Mouse (Mus musculus) stomach, embryonic 15.5 days (tissue): Measurements from ENCODE around the gene Runx3. TPM values are rescaled to one million over a fixed set of nuclear protein-coding genes. Genes with fewer than 3 reads are reported as not detected.

Experiments
- ATAC-seq: fragments of 200-750 bp; cut with Nextera tagmentation; 2 replicates; pipeline ENCODE4 v1.8.0; 2017; ENCODE audit warnings: low read depth, moderate number of reproducible peaks, moderate TSS enrichment; ENCODE audit not compliant: insufficient read depth, low FRiP score
- H3K27ac ChIP-seq: fragments of 300-500 bp; sonication (generic); 2 replicates; pipeline ENCODE4 v1.5.1; 2015; ENCODE audit warnings: mild to moderate bottlenecking, inconsistent platforms
- H3K27me3 ChIP-seq: fragments of 300-500 bp; sonication (generic); replicated peaks from 2 replicates; pipeline ENCODE4 v1.6.1; 2015; ENCODE audit warnings: inconsistent platforms
- H3K36me3 ChIP-seq: fragments of 300-500 bp; sonication (generic); 2 replicates; pipeline ENCODE4 v1.6.1; 2015; ENCODE audit warnings: inconsistent platforms
- H3K4me1 ChIP-seq: fragments of 300-500 bp; sonication (generic); 2 replicates; pipeline ENCODE4 v1.6.1; 2015; ENCODE audit warnings: inconsistent platforms
- H3K4me2 ChIP-seq: fragments of 300-500 bp; sonication (generic); 2 replicates; pipeline ENCODE4 v1.6.1; 2015; ENCODE audit warnings: mild to moderate bottlenecking, inconsistent platforms
- H3K4me3 ChIP-seq: fragments of 300-500 bp; sonication (generic); replicated peaks from 2 replicates; pipeline ENCODE4 v1.5.1; 2015; ENCODE audit warnings: inconsistent platforms
- H3K9ac ChIP-seq: fragments of 300-500 bp; sonication (generic); 2 replicates; pipeline ENCODE4 v1.6.1; 2015; ENCODE audit warnings: inconsistent platforms
- H3K9me3 ChIP-seq: fragments of 300-500 bp; sonication (generic); 2 replicates; pipeline ENCODE4 v1.6.1; 2016; ENCODE audit warnings: inconsistent platforms
- WGBS: fragments of 180-500 bp; shearing (Covaris S2); methylation state at CpG from one replicate; pipeline ENCODE4 v1.1.7; 2015; 5-methylcytosine and 5-hydroxymethylcytosine counted together
- polyA plus RNA-seq: library from polyadenylated mRNA; unstranded; fragments of >200 nt; fragmentation: Nextera tagmentation; extraction: Ambion mirVana; gene quantifications from 2 replicates; pipeline ENCODE4 v1.2.1, GENCODE M21; 2015

Gene Runx3
- polyA plus RNA-seq, 1 experiment from 2014 or later: 0.26 TPM

DNA sequence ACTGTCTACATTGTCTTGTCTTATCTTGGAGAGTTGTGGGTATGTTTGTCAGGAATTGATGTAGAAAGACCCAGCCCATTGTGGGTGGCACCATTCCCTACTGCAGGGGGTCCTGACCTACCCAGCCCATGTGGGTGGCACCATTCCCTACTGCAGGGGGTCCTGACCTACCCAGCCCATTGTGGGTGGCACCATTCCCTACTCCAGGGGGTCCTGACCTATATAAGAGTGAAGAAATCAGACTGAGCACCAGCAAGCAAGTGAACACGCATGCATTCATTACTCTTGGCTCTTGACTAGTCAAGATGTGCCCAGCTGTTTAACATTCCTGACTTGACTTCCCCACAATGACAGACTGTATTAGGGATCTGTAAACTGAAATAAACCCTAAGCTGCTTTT is 69.9 kb downstream of the Runx3 start:
- H3K4me3 ChIP-seq: no peak overlapping the region
- H3K4me1 ChIP-seq: no peaks in the 10 kb centered on the region
- no peak overlapping the region for H3K27ac ChIP-seq
- H3K27me3 ChIP-seq: no peaks in the 10 kb centered on the region
- no peaks in the 10 kb centered on the region; the same call in 1 of the 2 replicates for H3K9me3 ChIP-seq
- 84% methylated on average over 1 of the region's 1 CpGs for WGBS
- H3K9ac ChIP-seq: no peak overlapping the region
- no peak overlapping the region for H3K4me2 ChIP-seq
- no peak for ATAC-seq
- H3K36me3 ChIP-seq: no peaks in the 10 kb centered on the region

DNA sequence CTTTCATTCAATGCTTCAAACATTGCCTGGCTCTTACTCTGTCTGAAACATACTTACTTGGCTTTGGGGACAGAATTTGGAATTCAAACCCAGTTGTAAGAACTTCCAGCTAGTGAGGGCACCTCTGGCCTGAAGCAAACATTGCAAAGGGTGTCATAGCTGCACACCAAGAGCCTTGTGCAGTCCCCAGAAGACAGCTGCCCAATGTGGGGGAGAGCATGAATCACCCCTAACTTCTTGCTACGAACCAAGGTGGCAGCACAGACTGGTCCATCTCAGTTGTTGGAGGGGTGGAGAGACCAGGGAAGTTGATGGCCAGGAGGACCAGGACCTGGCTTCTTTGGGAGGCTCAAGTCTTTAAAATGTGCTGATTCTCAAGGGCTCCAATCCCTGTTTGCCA is 70.7 kb downstream of the Runx3 start:
- Histone ChIP-seq H3K4me2 (no peak overlapping the region), H3K27ac (no peak overlapping the region), H3K36me3 (no peaks in the 10 kb centered on the region), H3K27me3 (no peaks in the 10 kb centered on the region), H3K4me3 (no peak overlapping the region), H3K4me1 (no peaks in the 10 kb centered on the region), H3K9me3 (no peaks in the 10 kb centered on the region; the same call in 1 of the 2 replicates), H3K9ac (no peak overlapping the region)
- 63% methylated on average over 1 of the region's 1 CpGs for WGBS
- ATAC-seq: no peak

- no peaks in the 10 kb centered on the region for H3K4me1 ChIP-seq
- no peaks in the 10 kb centered on the region for H3K27me3 ChIP-seq
- WGBS: 77% methylated on average over 11 of the region's 11 CpGs
- H3K9me3 ChIP-seq: no peaks in the 10 kb centered on the region; the same call in 1 of the 2 replicates
- H3K4me3 ChIP-seq: no peak overlapping the region
- ATAC-seq: no peak
- H3K27ac ChIP-seq: no peak overlapping the region
- H3K4me2 ChIP-seq: no peak overlapping the region
- H3K36me3 ChIP-seq: no peaks in the 10 kb centered on the region
- H3K9ac ChIP-seq: no peak overlapping the region
These were observed 71.2 kb downstream of the Runx3 start for GRCm38 (mm10) chr4:135191604-135192003.

DNA sequence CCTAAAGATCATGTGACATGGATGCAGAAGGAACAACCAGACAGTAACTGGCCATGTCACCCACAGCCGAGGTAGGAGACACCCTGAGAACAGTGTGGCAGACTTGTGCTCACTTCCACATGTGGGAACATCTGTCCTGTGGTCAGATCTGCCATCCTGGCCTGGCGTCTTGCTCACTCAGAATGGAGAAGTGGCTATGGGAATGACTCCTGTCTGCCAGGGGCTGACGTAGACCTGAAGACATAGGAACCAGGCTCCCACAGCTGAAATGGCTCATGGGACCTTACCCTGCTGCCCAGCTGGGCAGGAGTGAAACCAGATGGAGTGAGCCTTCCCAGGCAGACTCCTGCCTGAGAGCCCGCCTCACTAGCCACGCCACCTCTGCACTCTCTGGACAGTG is 72.4 kb downstream of the Runx3 start:
- Histone ChIP-seq H3K9me3 (no peaks in the 10 kb centered on the region; the same call in 1 of the 2 replicates), H3K9ac (no peak overlapping the region), H3K27ac (no peak overlapping the region), H3K27me3 (no peaks in the 10 kb centered on the region), H3K4me1 (no peaks in the 10 kb centered on the region), H3K4me2 (no peak overlapping the region), H3K36me3 (no peaks in the 10 kb centered on the region), H3K4me3 (no peak overlapping the region)
- no peak for ATAC-seq
- 66% methylated on average over 5 of the region's 5 CpGs for WGBS

DNA sequence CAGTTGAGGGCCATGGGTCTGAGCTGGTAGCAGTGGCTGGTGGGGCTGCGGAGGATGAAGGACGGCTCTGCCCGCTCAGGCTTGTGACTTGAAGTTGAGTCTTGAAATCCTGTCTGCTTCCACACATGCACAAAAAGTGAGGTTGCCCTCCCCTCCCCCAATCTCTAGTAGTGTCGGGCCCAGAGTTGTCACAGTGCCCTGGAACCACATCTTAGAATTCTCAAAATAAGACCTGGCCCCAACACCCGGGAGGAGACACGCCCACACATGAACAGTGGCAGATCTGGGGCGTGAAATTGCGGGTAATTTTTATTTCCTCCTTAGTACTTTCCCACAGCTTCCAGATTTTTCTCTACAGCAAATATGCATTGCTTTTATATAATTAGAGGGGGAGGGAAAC is 77.4 kb downstream of the Runx3 start:
- no peak for ATAC-seq
- Histone ChIP-seq H3K9ac (no peak overlapping the region), H3K27me3 (no peaks in the 10 kb centered on the region), H3K4me2 (no peak overlapping the region), H3K4me1 (no peaks in the 10 kb centered on the region), H3K4me3 (no peak overlapping the region), H3K27ac (no peak overlapping the region), H3K9me3 (no peaks in the 10 kb centered on the region; the same call in 1 of the 2 replicates), H3K36me3 (no peaks in the 10 kb centered on the region)
- WGBS: 71% methylated on average over 8 of the region's 8 CpGs

DNA sequence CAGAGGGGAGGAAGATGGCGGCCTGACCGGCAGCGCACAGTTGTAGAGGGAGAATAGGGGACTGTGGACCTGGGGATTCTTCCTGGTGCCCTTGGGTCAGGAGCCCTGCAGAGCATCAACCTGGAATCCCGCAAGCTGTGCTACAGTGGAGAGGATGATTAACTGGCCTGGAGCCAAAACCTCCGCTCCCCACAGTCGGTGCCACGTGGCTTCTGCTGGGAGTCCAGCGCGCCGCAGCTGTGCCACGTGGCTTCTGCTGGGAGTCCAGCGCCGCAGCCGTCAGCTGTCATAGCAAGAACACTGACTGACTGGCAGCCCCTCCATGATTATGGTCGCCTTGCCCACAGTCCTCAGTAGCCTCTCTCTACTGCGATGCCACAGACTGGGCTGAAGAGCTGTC is 81.3 kb downstream of the Runx3 start:
- Histone ChIP-seq H3K4me2 (no peak overlapping the region), H3K36me3 (no peaks in the 10 kb centered on the region), H3K27ac (no peak overlapping the region), H3K9me3 (no peaks in the 10 kb centered on the region), H3K27me3 (peaks cover 22% of the 10 kb centered on the region), H3K4me1 (peaks cover 12% of the 10 kb centered on the region), H3K4me3 (no peak overlapping the region), H3K9ac (no peak overlapping the region)
- WGBS: 64% methylated on average over 16 of the region's 16 CpGs
- ATAC-seq: no peak

- Histone ChIP-seq H3K27me3 (peaks cover 22% of the 10 kb centered on the region), H3K4me3 (peak overlapping the region; percentile 35), H3K4me1 (peaks cover 12% of the 10 kb centered on the region), H3K36me3 (no peaks in the 10 kb centered on the region), H3K4me2 (peak overlapping the region; percentile 62), H3K9me3 (no peaks in the 10 kb centered on the region), H3K27ac (no peak overlapping the region), H3K9ac (no peak overlapping the region)
- 2% methylated on average over 14 of the region's 14 CpGs for WGBS
- no peak for ATAC-seq
These were observed 82.8 kb downstream of the Runx3 start for GRCm38 (mm10) chr4:135203279-135203678.

- H3K27me3 ChIP-seq: peaks cover 22% of the 10 kb centered on the region
- WGBS: 13% methylated on average over 17 of the region's 17 CpGs
- peak overlapping the region; percentile 62 for H3K4me2 ChIP-seq
- no peak overlapping the region for H3K9ac ChIP-seq
- no peak overlapping the region for H3K27ac ChIP-seq
- ATAC-seq: no peak
- peaks cover 12% of the 10 kb centered on the region for H3K4me1 ChIP-seq
- H3K4me3 ChIP-seq: peak overlapping the region; percentile 35
- H3K9me3 ChIP-seq: no peaks in the 10 kb centered on the region
- no peaks in the 10 kb centered on the region for H3K36me3 ChIP-seq
These were observed 83.5 kb downstream of the Runx3 start for GRCm38 (mm10) chr4:135203806-135204560.

DNA sequence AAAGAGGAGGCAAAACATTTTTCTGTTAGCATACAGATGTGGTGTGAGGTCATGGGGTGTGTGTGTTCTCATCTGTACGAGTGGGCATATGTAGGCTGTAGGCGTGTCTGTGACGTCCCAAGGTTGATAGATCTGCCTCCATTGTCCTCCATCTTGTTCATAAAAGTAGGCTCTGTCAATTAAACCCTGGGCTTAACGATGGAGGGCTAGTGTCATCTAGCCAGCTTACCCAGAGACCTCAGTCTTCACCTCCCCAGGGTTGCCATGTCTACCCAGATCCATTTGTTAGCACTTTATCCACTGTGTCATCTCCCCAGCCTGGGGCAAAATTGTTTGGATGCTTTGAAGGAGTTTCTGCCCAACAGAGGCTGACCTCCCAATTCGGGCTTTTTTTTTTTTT is 84.2 kb downstream of the Runx3 start:
- WGBS: 51% methylated on average over 5 of the region's 5 CpGs
- Histone ChIP-seq H3K4me1 (peaks cover 12% of the 10 kb centered on the region), H3K36me3 (no peaks in the 10 kb centered on the region), H3K9ac (no peak overlapping the region), H3K4me2 (no peak overlapping the region), H3K27ac (no peak overlapping the region), H3K27me3 (peaks cover 22% of the 10 kb centered on the region), H3K9me3 (no peaks in the 10 kb centered on the region), H3K4me3 (no peak overlapping the region)
- ATAC-seq: no peak

DNA sequence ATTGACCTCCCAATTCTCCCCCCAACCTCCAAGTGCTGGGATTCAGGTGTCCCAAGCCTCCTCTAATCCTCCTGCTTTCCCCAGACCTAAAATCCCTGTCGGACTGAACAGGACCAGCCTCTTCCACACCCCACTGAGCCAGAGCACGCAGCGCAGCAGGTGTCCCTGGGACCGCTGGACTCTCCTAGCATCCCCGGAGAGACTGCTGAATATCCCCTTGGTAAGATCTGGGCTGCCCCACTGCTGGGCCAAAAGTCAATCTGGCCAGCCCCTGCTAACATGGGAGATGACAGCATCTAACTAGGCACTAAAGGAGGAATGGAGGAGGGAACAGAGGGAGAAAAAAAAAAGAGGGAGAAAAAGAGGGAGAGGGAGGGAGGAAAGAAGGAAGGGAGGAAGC is 84.8 kb downstream of the Runx3 start:
- no peak overlapping the region for H3K27ac ChIP-seq
- H3K9ac ChIP-seq: no peak overlapping the region
- H3K4me1 ChIP-seq: peaks cover 12% of the 10 kb centered on the region
- no peak for ATAC-seq
- 27% methylated on average over 5 of the region's 5 CpGs for WGBS
- no peaks in the 10 kb centered on the region for H3K9me3 ChIP-seq
- no peak overlapping the region for H3K4me3 ChIP-seq
- H3K4me2 ChIP-seq: no peak overlapping the region
- H3K36me3 ChIP-seq: no peaks in the 10 kb centered on the region
- H3K27me3 ChIP-seq: peaks cover 22% of the 10 kb centered on the region

DNA sequence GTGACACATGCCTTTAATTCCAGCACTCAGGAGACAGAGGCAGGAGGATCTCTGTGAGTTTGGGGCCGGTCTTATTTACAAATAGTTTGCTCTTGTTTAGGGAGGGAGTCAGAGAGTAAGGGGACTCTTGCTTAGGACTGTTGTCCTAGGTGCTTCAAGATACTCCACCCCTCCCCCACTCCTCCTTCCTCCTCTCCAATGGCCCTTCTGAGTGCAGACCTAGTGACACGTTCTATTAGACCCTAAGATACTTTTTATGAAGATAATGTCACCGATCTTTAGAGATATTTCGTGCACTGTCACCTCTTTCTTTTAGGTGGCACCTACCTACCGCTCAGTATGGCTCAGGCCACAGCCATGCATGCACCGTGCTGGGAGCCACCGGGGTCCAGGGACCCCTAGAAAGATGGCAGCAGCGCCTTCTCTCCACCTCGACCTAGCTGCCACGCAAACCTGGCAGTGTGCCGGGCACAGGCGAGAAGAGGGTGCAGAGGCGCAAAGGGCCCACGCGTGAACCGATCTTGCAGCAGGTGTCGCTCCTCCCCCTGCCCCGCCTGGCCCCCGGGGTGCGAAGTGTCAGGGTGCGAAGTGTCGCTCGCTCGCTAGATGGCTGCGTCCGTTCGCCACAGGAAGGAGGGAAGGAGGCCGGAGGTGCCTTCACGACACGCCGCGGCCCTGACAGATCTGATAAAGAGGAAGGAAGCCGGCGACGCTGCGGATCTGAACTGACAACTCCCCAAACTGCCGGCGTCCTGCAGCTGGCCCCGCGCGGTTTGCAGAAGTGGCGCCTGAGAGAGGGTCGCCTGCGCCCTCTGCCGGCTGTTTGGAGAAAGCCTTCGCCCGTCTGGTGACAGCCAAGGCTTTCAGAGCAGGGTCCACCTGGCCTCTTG is 85.5 kb downstream of the Runx3 start:
- Histone ChIP-seq H3K36me3 (no peaks in the 10 kb centered on the region), H3K4me1 (peaks cover 12% of the 10 kb centered on the region), H3K4me3 (peak overlapping the region; percentile 31), H3K4me2 (peak overlapping the region; percentile 84), H3K9me3 (no peaks in the 10 kb centered on the region), H3K9ac (no peak overlapping the region), H3K27ac (no peak overlapping the region), H3K27me3 (peaks cover 22% of the 10 kb centered on the region)
- ATAC-seq: peak; percentile 73
- WGBS: 3% methylated on average over 39 of the region's 47 CpGs

GRCm38 (mm10) chr4:135209846-135210245 is 89.4 kb downstream of the Runx3 start:
- peaks cover 12% of the 10 kb centered on the region for H3K27me3 ChIP-seq
- H3K36me3 ChIP-seq: peaks cover 4% of the 10 kb centered on the region; the same call in 1 of the 2 replicates
- no peak overlapping the region for H3K9ac ChIP-seq
- H3K9me3 ChIP-seq: no peaks in the 10 kb centered on the region
- H3K4me1 ChIP-seq: peaks cover 5% of the 10 kb centered on the region
- H3K4me2 ChIP-seq: no peak overlapping the region
- H3K27ac ChIP-seq: no peak overlapping the region
- 69% methylated on average over 2 of the region's 2 CpGs for WGBS
- no peak overlapping the region for H3K4me3 ChIP-seq
- ATAC-seq: no peak
